Mouse (Mus musculus): ENCODE measurements around the gene Usp37. TPM values are rescaled to one million over a fixed set of nuclear protein-coding genes. Genes with fewer than 3 reads are reported as not detected.
"Not testable (repeated sequence)": the region's sequence is repeated elsewhere in the genome, so short reads cannot be mapped to it uniquely, and the experiment has no call there.

The Usp37 gene
- total RNA-seq, 2 experiments from 2014 or later = 6.6 to 10.6 TPM

DNA sequence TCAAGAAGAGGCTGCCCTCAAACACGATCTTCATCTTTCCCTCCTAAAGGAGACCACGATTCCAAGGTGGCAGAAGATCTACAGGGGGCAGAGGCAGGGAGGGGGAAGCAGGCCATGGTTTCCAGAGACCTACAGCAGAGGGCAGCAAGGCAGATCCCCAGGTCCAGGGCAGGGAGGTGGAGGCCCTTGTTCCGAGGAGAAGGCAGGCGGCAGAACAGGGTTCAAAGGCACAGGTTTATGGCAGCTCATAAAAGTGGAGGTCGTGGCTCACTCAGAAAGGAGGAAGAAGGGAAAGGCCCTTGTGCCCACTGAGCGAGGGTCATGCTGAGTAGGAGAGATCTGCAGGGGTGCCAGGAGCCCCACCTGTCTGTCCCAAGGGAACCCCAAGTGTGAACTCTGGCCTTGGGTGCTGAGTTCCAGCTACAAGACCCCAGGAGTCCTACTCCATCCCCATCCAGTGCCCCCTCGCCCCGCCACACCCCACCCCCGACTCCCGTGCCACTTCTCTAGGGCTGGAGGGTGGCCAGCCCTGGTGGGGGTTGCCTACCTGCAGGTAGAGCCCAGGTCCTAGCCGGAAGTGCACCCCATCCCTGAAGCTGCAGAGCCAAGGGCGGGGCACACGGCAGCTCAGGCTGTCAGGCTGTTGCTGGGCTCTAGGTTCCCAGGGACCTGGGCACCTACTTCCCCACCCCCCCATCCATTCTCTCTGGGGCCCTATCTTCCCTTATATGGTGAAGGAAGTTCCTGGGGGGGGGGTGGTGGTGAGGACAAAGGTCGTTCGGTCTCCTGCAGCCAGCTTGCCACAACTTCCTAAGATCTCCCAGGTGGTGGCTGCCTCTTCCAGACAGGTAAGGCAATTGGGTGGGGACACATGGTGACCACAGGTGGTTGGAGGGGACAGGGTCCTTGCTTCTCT is 135.2 kb downstream of the Usp37 start, which contains the start of gene Vil1:
TSS of gene Vil1 (plus strand) at position 788 of the 916 bp plus-strand sequence.
- DNase-seq = no peak
- intact Hi-C loops (cut with DNase I; ENCODE audit: low total_unique reads) = no loop called here

- intact Hi-C loops (cut with DNase I; ENCODE audit: low total_unique reads) = no loop called here
- DNase-seq = no peak
Observed at GRCm38 (mm10) chr1:74404206-74404605, 139.9 kb downstream of the Usp37 start.

GRCm38 (mm10) chr1:74401015-74401702 is 142.9 kb downstream of the Usp37 start:
- intact Hi-C loops (cut with DNase I; ENCODE audit: low total_unique reads) = no loop called here
- no peak for DNase-seq

GRCm38 (mm10) chr1:74400531-74400930 is 143.6 kb downstream of the Usp37 start:
- DNase-seq = no peak
- intact Hi-C loops (cut with DNase I; ENCODE audit: low total_unique reads) = no loop called here

GRCm38 (mm10) chr1:74397919-74398451 is 146.1 kb downstream of the Usp37 start:
- peak; percentile 45 for DNase-seq
- intact Hi-C loops (cut with DNase I; ENCODE audit: low total_unique reads) = loop anchor here (5.0 kb wide), 1 partner anchor 1371 kb away; no protein-coding TSS in a partner anchor

DNA sequence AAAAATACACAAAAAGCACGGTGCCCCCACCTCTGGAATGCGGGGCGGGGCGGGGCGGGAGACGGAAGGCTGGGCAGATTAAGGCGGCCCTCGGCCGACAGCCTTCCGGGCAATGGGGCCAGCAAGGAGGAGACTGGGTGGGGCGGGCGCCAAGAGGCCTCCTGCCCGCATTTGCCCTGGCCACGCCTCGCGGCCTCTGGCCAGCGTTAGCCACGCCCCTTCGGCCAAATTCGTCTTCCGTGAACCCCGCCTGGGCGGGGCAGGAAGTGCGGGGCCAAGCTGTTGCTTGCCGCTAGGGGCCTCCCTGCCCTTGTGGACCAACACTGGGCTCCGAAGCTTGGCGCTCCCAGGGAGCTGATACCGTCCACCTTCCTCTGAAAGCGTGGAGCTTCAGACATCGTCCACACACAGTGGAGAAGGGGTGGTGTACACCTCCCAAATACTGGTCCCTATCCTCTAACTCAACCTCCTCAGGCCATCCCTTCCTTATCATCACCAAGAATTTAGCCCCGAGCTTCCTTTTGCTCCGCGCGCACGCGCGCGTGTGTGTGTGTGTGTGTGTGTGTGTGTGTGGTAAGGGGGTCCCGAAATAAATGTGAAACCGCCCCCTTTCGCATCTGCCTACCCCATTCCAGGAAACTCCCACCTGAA is 146.7 kb downstream of the Usp37 start:
- intact Hi-C loops (cut with DNase I; ENCODE audit: low total_unique reads) = loop anchor here (5.0 kb wide), 1 partner anchor 1370 kb away; no protein-coding TSS in a partner anchor
- DNase-seq = peak; percentile 100

DNA sequence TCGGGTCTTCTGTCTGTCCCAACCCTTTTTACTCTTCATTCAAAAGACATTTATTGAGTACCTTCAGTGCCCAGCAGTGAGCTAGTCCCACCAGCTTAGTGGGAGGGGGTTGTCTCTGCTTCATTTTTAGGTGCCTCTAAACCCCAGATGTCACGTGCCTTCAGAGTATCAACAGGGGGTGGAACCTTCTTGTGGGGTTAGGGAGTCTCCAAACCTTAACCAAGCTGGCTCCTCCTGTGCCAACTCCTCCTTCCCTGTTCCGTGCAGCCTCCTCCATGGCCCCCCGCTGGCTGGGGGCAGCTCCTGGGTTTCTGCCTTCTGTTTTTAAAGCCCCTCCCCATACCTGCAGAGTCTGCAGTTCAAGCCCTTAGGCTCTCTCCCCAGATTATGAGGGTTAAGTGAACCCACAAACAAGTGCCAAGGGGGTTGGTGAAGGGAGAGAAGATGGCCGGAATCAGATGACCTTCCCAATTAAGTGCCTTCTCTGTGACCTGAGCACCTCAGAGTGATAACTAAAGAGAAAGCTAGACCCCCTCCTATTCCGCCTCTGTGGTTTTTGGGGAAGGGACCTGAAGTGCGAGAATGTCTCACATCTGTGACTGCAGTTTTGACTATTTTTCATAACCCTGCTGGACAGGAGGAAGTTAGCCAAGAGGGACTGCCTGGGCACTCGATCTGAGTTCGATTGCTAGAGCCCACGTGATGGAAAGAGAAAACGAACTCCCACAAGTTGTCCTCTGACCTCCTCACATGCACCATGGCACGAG is 147.4 kb downstream of the Usp37 start:
- intact Hi-C loops (cut with DNase I; ENCODE audit: low total_unique reads) = loop anchor here (5.0 kb wide), 1 partner anchor 1369 kb away; no protein-coding TSS in a partner anchor
- DNase-seq = not testable (repeated sequence)

GRCm38 (mm10) chr1:74395290-74395689 is 148.8 kb downstream of the Usp37 start:
- intact Hi-C loops (cut with DNase I; ENCODE audit: low total_unique reads) = loop anchor here (5.0 kb wide), 1 partner anchor 1368 kb away; no protein-coding TSS in a partner anchor
- DNase-seq = no peak

- intact Hi-C loops (cut with DNase I; ENCODE audit: low total_unique reads) = loop anchor here (5.0 kb wide), 1 partner anchor 1368 kb away; no protein-coding TSS in a partner anchor
- DNase-seq = no peak
Observed at GRCm38 (mm10) chr1:74394858-74395257, 149.2 kb downstream of the Usp37 start.

- intact Hi-C loops (cut with DNase I; ENCODE audit: low total_unique reads) = no loop called here
- no peak for DNase-seq
Observed at GRCm38 (mm10) chr1:74394311-74394710, 149.8 kb downstream of the Usp37 start.

DNA sequence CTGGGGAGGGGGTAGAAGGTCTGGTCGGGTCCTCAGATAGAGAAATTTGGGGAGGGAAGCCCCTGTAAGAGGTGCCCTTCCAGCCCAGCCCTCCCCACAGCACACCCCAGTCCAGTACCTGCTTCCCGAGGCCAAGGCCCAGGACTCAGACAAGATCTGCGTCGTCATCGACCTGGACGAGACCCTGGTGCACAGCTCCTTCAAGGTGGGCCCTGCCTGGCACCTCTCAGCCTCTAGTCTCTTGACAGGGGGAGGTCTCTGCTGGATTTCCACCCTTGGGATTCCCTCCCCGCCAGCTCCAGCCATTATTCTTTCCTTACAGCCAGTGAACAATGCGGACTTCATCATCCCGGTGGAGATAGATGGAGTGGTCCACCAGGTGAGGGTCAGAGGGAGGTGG is 150.4 kb downstream of the Usp37 start:
- intact Hi-C loops (cut with DNase I; ENCODE audit: low total_unique reads) = no loop called here
- DNase-seq = no peak

DNA sequence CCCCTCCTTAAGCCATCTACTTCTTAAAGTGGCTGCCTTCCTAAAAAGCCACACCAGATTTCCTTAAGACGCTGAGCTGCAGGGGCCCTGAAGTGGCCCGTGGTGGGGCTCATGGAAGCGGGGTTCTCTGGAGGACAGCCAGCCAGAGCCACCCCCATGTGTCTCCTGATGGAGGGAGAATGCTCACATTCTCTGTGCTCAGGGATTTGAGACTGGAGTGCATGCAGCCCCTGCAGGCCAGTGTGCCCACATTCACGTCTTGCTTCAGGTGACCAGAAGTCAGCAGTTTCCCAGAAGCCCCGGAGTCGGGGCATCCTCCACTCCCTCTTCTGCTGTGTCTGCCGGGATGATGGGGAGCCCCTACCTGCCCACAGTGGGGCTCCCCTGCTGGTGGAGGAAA is 151.1 kb downstream of the Usp37 start:
- intact Hi-C loops (cut with DNase I; ENCODE audit: low total_unique reads) = no loop called here
- no peak for DNase-seq

DNA sequence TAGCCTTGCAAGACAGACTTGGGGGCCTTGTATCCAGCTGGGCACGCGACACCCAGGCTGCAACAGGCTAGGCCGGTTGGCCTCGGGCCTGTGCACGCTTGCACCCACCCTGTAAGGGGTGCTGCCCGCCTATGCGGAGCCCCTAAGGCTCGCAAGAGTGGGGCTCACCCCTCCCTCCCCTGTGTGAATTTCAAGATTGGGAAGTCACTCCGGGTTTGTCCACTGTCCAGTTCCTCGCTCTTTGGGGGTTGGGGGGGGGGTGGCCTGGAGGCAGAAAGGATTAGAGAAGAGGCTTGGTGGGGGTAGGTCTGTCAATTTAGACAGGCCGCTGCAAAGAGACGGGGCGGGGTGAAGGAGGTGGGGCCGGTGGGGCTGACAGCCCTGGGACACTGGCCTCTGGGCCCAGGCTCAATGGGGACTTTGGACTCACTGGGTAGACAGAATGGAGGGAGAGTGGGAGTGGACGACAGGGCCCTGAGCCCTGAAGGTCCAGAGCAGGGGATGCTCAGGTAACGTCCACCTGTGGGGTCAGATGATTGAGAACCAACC is 151.6 kb downstream of the Usp37 start:
- intact Hi-C loops (cut with DNase I; ENCODE audit: low total_unique reads) = no loop called here
- no peak for DNase-seq

- DNase-seq = peak; percentile 84
- intact Hi-C loops (cut with DNase I; ENCODE audit: low total_unique reads) = no loop called here
Observed at GRCm38 (mm10) chr1:74391844-74392441, 152.1 kb downstream of the Usp37 start.

- DNase-seq = peak; percentile 99
- intact Hi-C loops (cut with DNase I; ENCODE audit: low total_unique reads) = no loop called here
Observed at GRCm38 (mm10) chr1:74390924-74391748, 152.9 kb downstream of the Usp37 start, which contains the start of gene Ctdsp1. Gene Ctdsp1 (plus strand): TSS chr1:74391509.

GRCm38 (mm10) chr1:74390287-74390906 is 153.7 kb downstream of the Usp37 start:
- DNase-seq = peak; percentile 72
- intact Hi-C loops (cut with DNase I; ENCODE audit: low total_unique reads) = no loop called here

DNA sequence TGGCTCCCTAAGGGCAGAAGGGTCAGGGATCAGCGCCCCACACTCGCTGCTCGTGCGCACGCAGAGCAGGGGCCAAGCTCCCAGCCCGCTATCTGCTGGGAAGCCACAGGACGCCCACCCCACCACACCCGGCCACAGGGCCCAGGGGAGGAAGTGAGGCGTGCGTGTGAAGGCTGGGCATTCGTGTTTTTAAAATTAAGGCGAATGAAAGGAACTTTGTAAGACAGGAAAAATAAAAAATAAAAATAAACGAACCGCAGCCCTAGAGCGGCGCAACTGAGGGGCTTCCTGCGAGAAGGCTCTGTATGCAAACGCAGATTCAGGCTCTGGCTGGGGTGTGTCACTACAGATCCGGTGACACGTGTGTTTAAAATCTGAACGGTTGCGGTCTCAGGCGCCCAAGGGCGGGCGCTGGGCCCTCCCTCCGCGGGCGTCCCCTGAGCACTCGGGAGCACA is 154.2 kb downstream of the Usp37 start:
- DNase-seq = no peak
- intact Hi-C loops (cut with DNase I; ENCODE audit: low total_unique reads) = no loop called here

Data from gastrocnemius, postnatal 14 days (tissue).